Mouse (Mus musculus): ENCODE results near the gene Prelid3b.

- TF ChIP-seq CTCF (IDR thresholded peaks at IDR 0.05; ENCODE audit: control insufficient read depth, insufficient read depth, low read length) (no peak), POLR2A (IDR thresholded peaks at IDR 0.05; ENCODE audit: borderline replicate concordance, control insufficient read depth, low read depth, low read length) (no peak)
Measured at GRCm38 (mm10) chr2:174487005-174487404, 14.1 kb upstream of the Prelid3b start.
